Mouse (Mus musculus) neural tube, embryonic 11.5 days (tissue): ENCODE results near the gene Litaf. TPM values are rescaled to one million over a fixed set of nuclear protein-coding genes. Genes with fewer than 3 reads are reported as not detected.

Source experiments
- ATAC-seq: fragments of 200-750 bp; cut with Nextera tagmentation; 2 replicates; pipeline ENCODE4 v1.8.0; 2017; ENCODE audit warnings: moderate number of reproducible peaks, mild to moderate bottlenecking, moderate TSS enrichment, moderate library complexity; ENCODE audit not compliant: insufficient read depth, low FRiP score, low TSS enrichment
- DNase-seq: peaks from one replicate; pipeline ENCODE4 v3.0.0-alpha.2; 2015; ENCODE audit warnings: low spot score
- H3K27ac ChIP-seq: fragments of 300-500 bp; sonication (generic); 2 replicates; pipeline ENCODE4 v1.5.1; 2014; ENCODE audit warnings: low read depth, mild to moderate bottlenecking, low read length
- H3K27me3 ChIP-seq: fragments of 300-500 bp; sonication (generic); 2 replicates; pipeline ENCODE4 v1.6.1; 2014; ENCODE audit warnings: mild to moderate bottlenecking, low read length, mixed read lengths; ENCODE audit not compliant: control insufficient read depth, insufficient read depth
- H3K36me3 ChIP-seq: fragments of 300-500 bp; sonication (generic); 2 replicates; pipeline ENCODE4 v1.6.1; 2014; ENCODE audit warnings: mild to moderate bottlenecking, low read length, moderate library complexity, mixed read lengths; ENCODE audit not compliant: control insufficient read depth, insufficient read depth
- H3K4me1 ChIP-seq: fragments of 300-500 bp; sonication (generic); 2 replicates; pipeline ENCODE4 v1.6.1; 2014; ENCODE audit warnings: low read length, mixed read lengths; ENCODE audit not compliant: control insufficient read depth, insufficient read depth
- H3K4me2 ChIP-seq: fragments of 300-500 bp; sonication (generic); 2 replicates; pipeline ENCODE4 v1.6.1; 2014; ENCODE audit warnings: low read depth, mild to moderate bottlenecking, moderate library complexity
- H3K4me3 ChIP-seq: fragments of 300-500 bp; sonication (generic); 2 replicates; pipeline ENCODE4 v1.5.1; 2014; ENCODE audit warnings: low read depth, low read length
- H3K9ac ChIP-seq: fragments of 300-500 bp; sonication (generic); 2 replicates; pipeline ENCODE4 v1.6.1; 2014; ENCODE audit warnings: mild to moderate bottlenecking, low read length
- H3K9me3 ChIP-seq: fragments of 300-500 bp; sonication (generic); 2 replicates; pipeline ENCODE4 v1.6.1; 2016; ENCODE audit warnings: low read length; ENCODE audit not compliant: control insufficient read depth
- WGBS: fragments of 180-500 bp; shearing (Covaris S2); extraction: QIAGEN DNeasy Blood & Tissue Kit; methylation state at CpG from one replicate; pipeline ENCODE4 v1.1.7; 2014; 5-methylcytosine and 5-hydroxymethylcytosine counted together
- polyA plus RNA-seq: library from polyadenylated mRNA; unstranded; fragments of >200 nt; fragmentation: Nextera tagmentation; extraction: Ambion mirVana; gene quantifications from 2 replicates; pipeline ENCODE4 v1.2.1, GENCODE M21; 2014

The Litaf gene
- polyA plus RNA-seq, 1 experiment from 2014 or later, result 59.3 TPM

GRCm38 (mm10) chr16:10996576-10996975 lies 69.4 kb downstream of the Litaf start:
- 87% methylated on average over 4 of the region's 4 CpGs for WGBS
- Histone ChIP-seq H3K4me2 (no peak overlapping the region), H3K4me1 (no peaks in the 10 kb centered on the region), H3K9ac (no peak overlapping the region), H3K36me3 (no peaks in the 10 kb centered on the region), H3K27ac (no peak overlapping the region), H3K9me3 (no peaks in the 10 kb centered on the region), H3K27me3 (no peaks in the 10 kb centered on the region), H3K4me3 (no peak overlapping the region)
- ATAC-seq, result no peak
- no peak for DNase-seq

- Histone ChIP-seq H3K9ac (peak overlapping the region; percentile 53), H3K27me3 (no peaks in the 10 kb centered on the region), H3K4me2 (peak overlapping the region; percentile 65), H3K4me1 (no peaks in the 10 kb centered on the region), H3K27ac (no peak overlapping the region), H3K9me3 (0 out of 2 replicates have a peak, but pooled peaks cover 5% of the 10 kb centered on the region), H3K4me3 (peak overlapping the region; percentile 41), H3K36me3 (no peaks in the 10 kb centered on the region)
- DNase-seq, result peak; percentile 93
- ATAC-seq, result peak; percentile 91
- WGBS, result 10% methylated on average over 34 of the region's 35 CpGs
These were observed 72.8 kb downstream of the Litaf start for GRCm38 (mm10) chr16:10993032-10993744.

- no peaks in the 10 kb centered on the region for H3K36me3 ChIP-seq
- 0 out of 2 replicates have a peak, but pooled peaks cover 5% of the 10 kb centered on the region for H3K9me3 ChIP-seq
- peak; percentile 69 for ATAC-seq
- H3K27me3 ChIP-seq, result no peaks in the 10 kb centered on the region
- peak overlapping the region; percentile 65 for H3K4me2 ChIP-seq
- peak overlapping the region; percentile 53 for H3K9ac ChIP-seq
- DNase-seq, result peak; percentile 67
- no peak overlapping the region for H3K27ac ChIP-seq
- 1% methylated on average over 51 of the region's 52 CpGs for WGBS
- no peaks in the 10 kb centered on the region for H3K4me1 ChIP-seq
- H3K4me3 ChIP-seq, result peak overlapping the region; percentile 41
These were observed 73.6 kb downstream of the Litaf start for GRCm38 (mm10) chr16:10992090-10993031.

GRCm38 (mm10) chr16:10991737-10992089 lies 74.2 kb downstream of the Litaf start:
- DNase-seq (no peak), ATAC-seq (no peak)
- 60% methylated on average over 5 of the region's 5 CpGs for WGBS
- Histone ChIP-seq H3K9me3 (0 out of 2 replicates have a peak, but pooled peaks cover 5% of the 10 kb centered on the region), H3K36me3 (no peaks in the 10 kb centered on the region), H3K27ac (no peak overlapping the region), H3K4me1 (no peaks in the 10 kb centered on the region), H3K9ac (peak overlapping the region; percentile 53; the same call in 1 of the 2 replicates), H3K27me3 (no peaks in the 10 kb centered on the region), H3K4me2 (peak overlapping the region; percentile 65), H3K4me3 (peak overlapping the region; percentile 41)

- Histone ChIP-seq H3K27ac (no peak overlapping the region), H3K9ac (no peak overlapping the region), H3K4me3 (no peak overlapping the region), H3K4me1 (no peaks in the 10 kb centered on the region), H3K4me2 (no peak overlapping the region), H3K36me3 (no peaks in the 10 kb centered on the region), H3K27me3 (no peaks in the 10 kb centered on the region), H3K9me3 (0 out of 2 replicates have a peak, but pooled peaks cover 5% of the 10 kb centered on the region)
- WGBS, result 88% methylated on average over 4 of the region's 4 CpGs
- DNase-seq, result no peak
- no peak for ATAC-seq
These were observed 75.2 kb downstream of the Litaf start for GRCm38 (mm10) chr16:10990763-10991162.

- H3K27me3 ChIP-seq, result no peaks in the 10 kb centered on the region
- no peak overlapping the region for H3K4me3 ChIP-seq
- no peaks in the 10 kb centered on the region for H3K36me3 ChIP-seq
- no peaks in the 10 kb centered on the region for H3K4me1 ChIP-seq
- ATAC-seq, result no peak
- H3K9me3 ChIP-seq, result 0 out of 2 replicates have a peak, but pooled peaks cover 5% of the 10 kb centered on the region
- no peak overlapping the region for H3K27ac ChIP-seq
- H3K4me2 ChIP-seq, result no peak overlapping the region
- DNase-seq, result no peak
- WGBS, result 87% methylated on average over 4 of the region's 4 CpGs
- no peak overlapping the region for H3K9ac ChIP-seq
These were observed 76.1 kb downstream of the Litaf start for GRCm38 (mm10) chr16:10989896-10990295.

- WGBS, result 96% methylated on average over 6 of the region's 6 CpGs
- DNase-seq (no peak), ATAC-seq (no peak)
- H3K4me1 ChIP-seq, result no peaks in the 10 kb centered on the region
- no peak overlapping the region for H3K4me3 ChIP-seq
- H3K27me3 ChIP-seq, result no peaks in the 10 kb centered on the region
- H3K4me2 ChIP-seq, result no peak overlapping the region
- H3K9ac ChIP-seq, result no peak overlapping the region
- H3K27ac ChIP-seq, result no peak overlapping the region
- 0 out of 2 replicates have a peak, but pooled peaks cover 5% of the 10 kb centered on the region for H3K9me3 ChIP-seq
- H3K36me3 ChIP-seq, result no peaks in the 10 kb centered on the region
These were observed 76.6 kb downstream of the Litaf start for GRCm38 (mm10) chr16:10989361-10989760.

GRCm38 (mm10) chr16:10988261-10988660 lies 77.7 kb downstream of the Litaf start:
- H3K27ac ChIP-seq, result no peak overlapping the region
- ATAC-seq, result no peak
- H3K9me3 ChIP-seq, result 0 out of 2 replicates have a peak, but pooled peaks cover 5% of the 10 kb centered on the region
- no peak overlapping the region for H3K4me2 ChIP-seq
- H3K27me3 ChIP-seq, result no peaks in the 10 kb centered on the region
- DNase-seq, result no peak
- H3K4me3 ChIP-seq, result no peak overlapping the region
- no peaks in the 10 kb centered on the region for H3K36me3 ChIP-seq
- no peak overlapping the region for H3K9ac ChIP-seq
- 85% methylated on average over 9 of the region's 9 CpGs for WGBS
- H3K4me1 ChIP-seq, result no peaks in the 10 kb centered on the region
